Mouse (Mus musculus): Measurements from ENCODE around the gene Vmn2r52.
"Not testable (repeated sequence)": the region's sequence is repeated elsewhere in the genome, so short reads cannot be mapped to it uniquely, and the experiment has no call there.

The Vmn2r52 gene

GRCm38 (mm10) chr7:10176473-10176872 lies at the start of gene Vmn2r52:
Vmn2r52 (minus strand) TSS chr7:10176573.
- DNase-seq (ENCODE audit: low read depth, low spot score) = no peak

- DNase-seq (ENCODE audit: low read depth, low spot score) = not testable (repeated sequence)
Observed at GRCm38 (mm10) chr7:10105641-10106040, 70.7 kb downstream of the Vmn2r52 start, which contains the start of gene Vmn2r51. Vmn2r51 (minus strand) TSS chr7:10105741.
